ENCODE assay signal across 7 mouse cellular contexts in the genomic region with DNA sequence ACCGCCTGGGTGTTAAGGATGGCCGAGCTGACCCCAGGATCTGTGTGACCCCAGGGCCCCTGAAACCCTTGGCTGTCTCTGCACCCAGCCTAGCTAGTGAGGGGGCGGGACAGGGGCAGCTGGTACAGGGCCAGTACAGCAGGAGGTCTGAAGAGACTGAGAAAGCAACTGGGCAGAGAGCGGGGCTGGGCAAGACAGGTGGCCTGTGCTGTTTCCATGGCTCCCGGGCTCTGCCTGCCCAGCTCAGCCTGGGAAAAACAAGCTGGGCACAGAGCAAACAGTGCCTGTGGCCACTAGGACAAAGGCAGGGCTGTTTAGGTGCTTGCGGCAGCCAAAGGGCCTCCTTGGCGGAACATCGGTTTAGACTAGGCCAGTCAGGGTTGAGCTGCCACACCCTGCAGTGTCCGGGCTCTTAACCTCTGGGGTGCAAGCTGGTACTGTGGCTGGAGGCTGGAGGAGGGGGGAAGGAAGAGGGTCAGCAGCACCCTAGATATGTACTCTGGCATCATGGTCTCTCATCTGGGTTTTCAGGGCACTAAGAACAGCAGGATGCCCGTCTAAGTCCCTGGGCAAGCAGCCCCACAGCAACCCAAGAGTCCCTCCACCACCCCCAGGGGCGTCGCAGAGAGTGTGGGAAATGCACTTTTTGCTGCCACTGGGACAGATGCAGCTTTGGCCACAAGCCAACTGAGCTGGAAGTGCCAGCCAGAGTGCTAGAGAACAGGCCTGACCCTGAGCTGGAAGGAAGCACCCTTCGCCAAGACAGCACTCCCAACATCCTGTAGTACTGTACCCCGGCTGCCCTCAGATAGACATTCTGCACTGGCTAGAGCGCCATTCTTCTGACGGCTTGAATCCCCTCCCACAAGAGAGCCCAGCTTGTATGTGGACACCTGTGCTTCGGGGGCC. TPM values are rescaled to one million over a fixed set of nuclear protein-coding genes. Genes with fewer than 3 reads are reported as not detected.
DNase-seq lines count a peak whose midpoint lies in the region; ATAC-seq and TF ChIP-seq lines count a peak whose summit lies in the region.

No protein-coding gene starts in this region.

- H3K4me3 ChIP-seq in neural tube, embryonic 11.5 days (ENCODE audit: low read depth, low read length) = no peak overlapping the region
- H3K4me3 ChIP-seq in embryonic facial prominence, embryonic 15.5 days (replicated peaks) = no peak overlapping the region
- H3K4me3 ChIP-seq in olfactory bulb, adult 2 months (ENCODE audit: insufficient read depth, low read depth, low read length) = no peak overlapping the region

- no peak for DNase-seq in neural tube, embryonic 11.5 days (ENCODE audit: low spot score)
- no peak for DNase-seq in neural tube, embryonic 10.5 days (ENCODE audit: extremely low spot score, low spot score)
- DNase-seq in kidney, adult 18-20 months = peak; percentile 83
- DNase-seq in left cerebral cortex, postnatal 36 days (ENCODE audit: low spot score in 2 of 2) = peak; percentile 59 to 64

- no peaks in the 10 kb centered on the region for H3K36me3 ChIP-seq in neural tube, embryonic 11.5 days (ENCODE audit: control insufficient read depth, insufficient read depth, low read length)
- no peaks in the 10 kb centered on the region for H3K36me3 ChIP-seq in embryonic facial prominence, embryonic 15.5 days

- 0 out of 2 replicates have a peak, but pooled peaks cover 5% of the 10 kb centered on the region for H3K4me1 ChIP-seq in neural tube, embryonic 11.5 days (ENCODE audit: control insufficient read depth, insufficient read depth, low read length)
- H3K4me1 ChIP-seq in embryonic facial prominence, embryonic 15.5 days = peaks cover 46% of the 10 kb centered on the region
- H3K4me1 ChIP-seq in olfactory bulb, adult 2 months (ENCODE audit: control insufficient read depth, insufficient read depth, low read length) = peaks cover 41% of the 10 kb centered on the region

- no peak for TF ChIP-seq CTCF in olfactory bulb, adult 2 months (IDR thresholded peaks at IDR 0.05; ENCODE audit: insufficient read depth, low read depth, low read length)

- no peak overlapping the region for H3K4me2 ChIP-seq in neural tube, embryonic 11.5 days (ENCODE audit: low read depth)
- H3K4me2 ChIP-seq in embryonic facial prominence, embryonic 15.5 days (replicated peaks) = no peak overlapping the region

- 0 out of 2 replicates have a peak, but pooled peaks cover 3% of the 10 kb centered on the region for H3K9me3 ChIP-seq in neural tube, embryonic 11.5 days (ENCODE audit: control insufficient read depth, low read length)
- no peaks in the 10 kb centered on the region for H3K9me3 ChIP-seq in embryonic facial prominence, embryonic 15.5 days (replicated peaks)

- TF ChIP-seq POLR2A in olfactory bulb, adult 2 months (IDR thresholded peaks at IDR 0.05; ENCODE audit: insufficient read depth, low read depth, low read length) = no peak

- H3K27me3 ChIP-seq in neural tube, embryonic 11.5 days (ENCODE audit: control insufficient read depth, insufficient read depth, low read length) = peaks cover 25% of the 10 kb centered on the region
- peaks cover 4% of the 10 kb centered on the region; the same call in 1 of the 2 replicates for H3K27me3 ChIP-seq in embryonic facial prominence, embryonic 15.5 days

- ATAC-seq in neural tube, embryonic 11.5 days (ENCODE audit: insufficient read depth, low FRiP score, low TSS enrichment) = peak; percentile 58; the same call in 1 of the 2 replicates
- ATAC-seq in embryonic facial prominence, embryonic 15.5 days (ENCODE audit: insufficient number of reproducible peaks, low FRiP score, low TSS enrichment, low read depth) = peak; percentile 56
- ATAC-seq in megakaryocyte-erythroid progenitor cell, adult 5-6 weeks (replicated peaks; ENCODE audit: low FRiP score, low TSS enrichment, poor library complexity, severe bottlenecking) = no peak

- peak overlapping the region; percentile 45; the same call in 1 of the 2 replicates for H3K27ac ChIP-seq in neural tube, embryonic 11.5 days (ENCODE audit: low read depth, low read length)
- H3K27ac ChIP-seq in embryonic facial prominence, embryonic 15.5 days (replicated peaks) = peak overlapping the region; percentile 39; the same call in 1 of the 2 replicates
- 0 out of 2 replicates have a peak overlapping the region, but pooled peaks have one; percentile 9 for H3K27ac ChIP-seq in olfactory bulb, adult 2 months (ENCODE audit: insufficient read depth, low read depth, low read length)

- 85% methylated on average over 17 of the region's 17 CpGs for whole genome bisulfite sequencing in neural tube, embryonic 11.5 days
- 74% methylated on average over 17 of the region's 17 CpGs for WGBS in embryonic facial prominence, embryonic 15.5 days
- WGBS in olfactory bulb, adult 2 months = 62% methylated on average over 17 of the region's 17 CpGs

- intact Hi-C loops in left cerebral cortex, postnatal 36 days (cut with DNase I) = loop anchor here (2.0 to 5.0 kb wide), 2 partner anchors 57 to 259 kb away; no protein-coding TSS in a partner anchor

- no peak overlapping the region for H3K9ac ChIP-seq in neural tube, embryonic 11.5 days (ENCODE audit: low read length)
- no peak overlapping the region for H3K9ac ChIP-seq in embryonic facial prominence, embryonic 15.5 days

RNA-seq across cellular contexts. Expression of gene Wnt7b, which starts 31.3 kb away (rescaled TPM):
- 81.7 and 85.1 TPM in 2 replicates for polyA plus RNA-seq in neural tube, embryonic 11.5 days (2014; fragmentation: Nextera tagmentation; extraction: Ambion mirVana)
- 36.0 and 40.9 TPM in 2 replicates for polyA plus RNA-seq in embryonic facial prominence, embryonic 15.5 days (2015; fragmentation: Nextera tagmentation; extraction: Ambion mirVana)
- 10 to 100 TPM; 34.0 to 35.9 TPM for total RNA-seq in left cerebral cortex, postnatal 36 days (2021)
- polyA plus RNA-seq in olfactory bulb, adult 2 months (2012; ENCODE audit: insufficient read depth, insufficient read length, low replicate concordance, missing spikeins) = not detected in 2 replicates
- not detected in 2 replicates for total RNA-seq in megakaryocyte-erythroid progenitor cell, adult 5-6 weeks (2014; fragmentation: Nextera tagmentation)
- total RNA-seq in megakaryocyte-erythroid progenitor cell, adult 5-6 weeks (2017) = not detected in 2 replicates

Comparison
In these comparisons a context has a peak if more than half of its experiments do, and no peak if none do; other contexts are left out.
1. DNase-seq: peak in kidney, adult 18-20 months (single experiment) and left cerebral cortex, postnatal 36 days (2 of 2); none in neural tube, embryonic 11.5 days (single experiment) and neural tube, embryonic 10.5 days (single experiment).
2. RNA of gene Wnt7b, which starts 31.3 kb away (polyA plus RNA-seq): 81.7 to 85.1 TPM in neural tube, embryonic 11.5 days and 36.0 to 40.9 TPM in embryonic facial prominence, embryonic 15.5 days; not detected in olfactory bulb, adult 2 months; every median in the first group is over 10 times any median in the second.
3. Peak in every context shown above with its lines, with median percentiles within 50 percentile points of each other: H3K27ac ChIP-seq.